Mouse (Mus musculus): ENCODE measurements at regions not wholly inside any gene's neighbourhood (a gene's known extent, or its start where the extent isn't known, plus 50 kb on each side); places are given as distances from the start of the nearest gene placed in this dataset.

DNA sequence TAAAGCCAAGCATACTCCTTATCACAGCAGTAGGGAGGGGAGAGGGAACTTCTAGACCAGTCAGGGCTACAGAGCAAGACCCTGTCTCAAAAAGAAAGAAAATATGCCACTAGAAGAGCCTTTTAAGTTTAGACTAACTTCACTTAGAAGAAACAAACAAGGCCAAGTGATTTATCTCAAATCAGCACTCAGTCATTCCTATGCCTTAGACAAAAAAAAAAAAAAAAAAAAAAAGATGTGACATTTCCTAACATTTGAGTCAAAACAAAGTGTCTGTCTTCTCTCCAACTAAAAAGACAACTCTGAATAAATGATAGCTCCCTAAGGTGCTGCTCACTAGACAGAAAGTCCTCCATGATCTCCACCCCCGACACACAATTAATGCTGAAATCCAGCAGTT is 220.9 kb upstream of the Smim15 start:
- DNase-seq (ENCODE audit: low read depth, low spot score): no peak
- in situ Hi-C loops (cut with MboI; ENCODE audit: low sequenced_read_pairs in 2 of 2, unreplicated experiment in 2 of 2): no loop called here

DNA sequence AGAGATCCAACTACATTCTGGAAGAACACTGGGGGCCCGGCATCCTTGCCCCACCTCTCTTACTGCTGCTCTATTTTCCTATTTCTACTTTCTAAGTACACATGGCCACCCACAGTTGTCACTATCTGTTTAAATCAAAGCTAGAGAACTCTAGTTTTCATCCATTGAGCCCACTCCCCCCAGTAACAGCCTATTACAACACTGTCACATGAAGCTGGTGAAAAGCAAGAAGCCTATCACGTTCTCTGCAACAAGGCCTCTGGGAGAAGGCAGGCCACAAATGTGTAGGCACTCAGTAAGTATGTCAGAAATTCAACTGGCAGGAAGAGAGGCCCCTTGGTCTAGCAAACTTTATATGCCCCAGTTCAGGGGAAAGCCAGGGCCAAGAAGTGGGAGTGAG is 222.0 kb upstream of the Smim15 start:
- no peak for TF ChIP-seq MAFK (IDR thresholded peaks at IDR 0.05; ENCODE audit: insufficient read depth, low read depth, low read length)
- no peak for TF ChIP-seq CHD2 (IDR thresholded peaks at IDR 0.05; ENCODE audit: low read depth, low read length)
- TF ChIP-seq HCFC1 (IDR thresholded peaks at IDR 0.05; ENCODE audit: borderline replicate concordance, insufficient read depth, low read length): no peak
- no peak for TF ChIP-seq ZNF384 (IDR thresholded peaks at IDR 0.05; ENCODE audit: low read depth, low read length)
- no peak for TF ChIP-seq ZC3H11A (IDR thresholded peaks at IDR 0.05; ENCODE audit: borderline replicate concordance, low read depth, low read length)
- Histone ChIP-seq H3K36me3 (ENCODE audit: control insufficient read depth, insufficient read depth, low read length, poor library complexity, severe bottlenecking) (no peaks in the 10 kb centered on the region), H3K27ac (ENCODE audit: insufficient read depth, low read depth, low read length, poor library complexity, severe bottlenecking) (no peak overlapping the region), H3K4me3 (ENCODE audit: insufficient read depth in 1 of 2, low read depth in 1 of 2, low read length in 2 of 2, poor library complexity in 1 of 2, severe bottlenecking in 1 of 2) (no peak overlapping the region), H3K4me1 (ENCODE audit: control insufficient read depth in 2 of 2, insufficient read depth in 2 of 2, low read length in 2 of 2, poor library complexity in 1 of 2) (peaks cover 7 to 8% of the 10 kb centered on the region in 2 experiments; a peak in 3 of 4 replicates), H3K9me3 (ENCODE audit: control insufficient read depth, insufficient read depth, low read depth, low read length) (no peaks in the 10 kb centered on the region), H3K9ac (ENCODE audit: insufficient read depth, low read depth, low read length, poor library complexity, severe bottlenecking) (no peak overlapping the region)
- no peak for DNase-seq (ENCODE audit: low read depth, low spot score)
- in situ Hi-C loops (cut with MboI; ENCODE audit: low sequenced_read_pairs in 2 of 2, unreplicated experiment in 2 of 2): no loop called here

More for the DNA sequence above, 220.9 kb upstream of the Smim15 start:
- no peak overlapping the region for H3K27ac ChIP-seq (ENCODE audit: insufficient read depth, low read depth, low read length, poor library complexity, severe bottlenecking)
- no peaks in the 10 kb centered on the region for H3K36me3 ChIP-seq (ENCODE audit: control insufficient read depth, insufficient read depth, low read length, poor library complexity, severe bottlenecking)
- no peak overlapping the region for H3K9ac ChIP-seq (ENCODE audit: insufficient read depth, low read depth, low read length, poor library complexity, severe bottlenecking)
- peaks cover 8 to 9% of the 10 kb centered on the region in 2 experiments; a peak in 3 of 4 replicates for H3K4me1 ChIP-seq (ENCODE audit: control insufficient read depth in 2 of 2, insufficient read depth in 2 of 2, low read length in 2 of 2, poor library complexity in 1 of 2)
- TF ChIP-seq ZC3H11A (IDR thresholded peaks at IDR 0.05; ENCODE audit: borderline replicate concordance, low read depth, low read length) (no peak), ZNF384 (IDR thresholded peaks at IDR 0.05; ENCODE audit: low read depth, low read length) (peak; percentile 89)
- H3K4me3 ChIP-seq (ENCODE audit: insufficient read depth in 1 of 2, low read depth in 1 of 2, low read length in 2 of 2, poor library complexity in 1 of 2, severe bottlenecking in 1 of 2): no peak overlapping the region
- H3K9me3 ChIP-seq (ENCODE audit: control insufficient read depth, insufficient read depth, low read depth, low read length): no peaks in the 10 kb centered on the region

DNA sequence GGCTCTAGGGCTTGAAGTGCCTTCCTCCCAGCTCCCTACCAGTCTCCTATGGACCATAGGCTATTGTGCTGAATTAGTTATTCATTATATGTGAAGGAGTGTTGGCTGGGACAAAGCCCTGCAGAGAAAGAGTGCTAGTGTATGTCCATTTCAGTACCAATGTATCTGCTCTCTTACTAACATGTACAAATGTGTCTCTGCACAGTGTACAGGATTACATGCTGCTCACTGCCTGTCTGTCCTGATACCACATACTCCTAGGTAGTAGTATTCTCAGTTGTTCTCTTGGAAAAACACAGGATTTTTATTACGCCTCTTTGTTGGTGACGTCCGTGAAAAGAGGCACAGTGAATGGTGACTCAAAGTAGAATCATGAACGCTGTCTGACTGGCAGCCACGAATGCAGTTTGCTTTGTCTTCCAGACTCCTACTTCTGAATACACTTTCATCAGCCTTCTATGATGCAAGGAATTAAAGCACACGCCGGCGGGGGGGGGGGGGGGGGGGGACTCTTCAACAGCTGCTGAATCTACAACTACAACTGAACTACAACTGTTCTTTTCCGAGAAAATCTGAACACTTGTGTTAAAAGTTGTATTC is 230.6 kb upstream of the Smim15 start:
- in situ Hi-C loops (cut with MboI; ENCODE audit: low sequenced_read_pairs in 2 of 2, unreplicated experiment in 2 of 2): no loop called here
- Histone ChIP-seq H3K9me3 (ENCODE audit: control insufficient read depth, insufficient read depth, low read depth, low read length) (no peaks in the 10 kb centered on the region), H3K9ac (ENCODE audit: insufficient read depth, low read depth, low read length, poor library complexity, severe bottlenecking) (no peak overlapping the region), H3K4me1 (ENCODE audit: control insufficient read depth in 2 of 2, insufficient read depth in 2 of 2, low read length in 2 of 2, poor library complexity in 1 of 2) (peaks cover 0 to 2% of the 10 kb centered on the region in 2 experiments; a peak in 1 of 4 replicates), H3K27ac (ENCODE audit: insufficient read depth, low read depth, low read length, poor library complexity, severe bottlenecking) (no peak overlapping the region), H3K4me3 (ENCODE audit: insufficient read depth in 1 of 2, low read depth in 1 of 2, low read length in 2 of 2, poor library complexity in 1 of 2, severe bottlenecking in 1 of 2) (no peak overlapping the region), H3K36me3 (ENCODE audit: control insufficient read depth, insufficient read depth, low read length, poor library complexity, severe bottlenecking) (no peaks in the 10 kb centered on the region)
- no peak for DNase-seq (ENCODE audit: low read depth, low spot score)
- TF ChIP-seq CHD2 (IDR thresholded peaks at IDR 0.05; ENCODE audit: low read depth, low read length) (no peak), MAFK (IDR thresholded peaks at IDR 0.05; ENCODE audit: insufficient read depth, low read depth, low read length) (no peak), ZC3H11A (IDR thresholded peaks at IDR 0.05; ENCODE audit: borderline replicate concordance, low read depth, low read length) (no peak), ZNF384 (IDR thresholded peaks at IDR 0.05; ENCODE audit: low read depth, low read length) (no peak), HCFC1 (IDR thresholded peaks at IDR 0.05; ENCODE audit: borderline replicate concordance, insufficient read depth, low read length) (no peak)

DNA sequence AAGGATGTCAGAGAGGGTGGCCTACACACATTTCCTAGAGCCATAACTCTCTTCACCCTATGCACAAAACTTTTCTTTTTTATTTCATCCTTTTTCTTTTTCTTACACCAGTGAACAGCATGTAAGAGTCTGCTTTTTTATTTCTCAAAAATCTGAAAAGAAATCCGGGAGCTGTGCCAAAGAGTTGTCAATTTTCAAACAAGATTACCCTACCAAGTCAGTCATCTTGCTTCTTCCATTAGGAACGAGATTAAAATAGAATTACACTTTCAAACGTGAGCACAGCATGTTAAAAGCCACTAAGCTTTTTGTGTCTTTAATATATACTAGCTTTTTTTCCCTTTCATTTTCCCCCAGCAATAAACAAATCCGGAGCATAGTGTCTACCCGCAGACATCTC is 232.2 kb upstream of the Smim15 start:
- Histone ChIP-seq H3K9ac (ENCODE audit: insufficient read depth, low read depth, low read length, poor library complexity, severe bottlenecking) (no peak overlapping the region), H3K36me3 (ENCODE audit: control insufficient read depth, insufficient read depth, low read length, poor library complexity, severe bottlenecking) (no peaks in the 10 kb centered on the region), H3K4me3 (ENCODE audit: insufficient read depth in 1 of 2, low read depth in 1 of 2, low read length in 2 of 2, poor library complexity in 1 of 2, severe bottlenecking in 1 of 2) (no peak overlapping the region), H3K27ac (ENCODE audit: insufficient read depth, low read depth, low read length, poor library complexity, severe bottlenecking) (no peak overlapping the region), H3K9me3 (ENCODE audit: control insufficient read depth, insufficient read depth, low read depth, low read length) (no peaks in the 10 kb centered on the region), H3K4me1 (ENCODE audit: control insufficient read depth in 2 of 2, insufficient read depth in 2 of 2, low read length in 2 of 2, poor library complexity in 1 of 2) (peaks cover 0 to 2% of the 10 kb centered on the region in 2 experiments; a peak in 1 of 4 replicates)
- no peak for DNase-seq (ENCODE audit: low read depth, low spot score)
- in situ Hi-C loops (cut with MboI; ENCODE audit: low sequenced_read_pairs in 2 of 2, unreplicated experiment in 2 of 2): no loop called here
- TF ChIP-seq ZC3H11A (IDR thresholded peaks at IDR 0.05; ENCODE audit: borderline replicate concordance, low read depth, low read length): no peak
- no peak for TF ChIP-seq MAFK (IDR thresholded peaks at IDR 0.05; ENCODE audit: insufficient read depth, low read depth, low read length)
- no peak for TF ChIP-seq HCFC1 (IDR thresholded peaks at IDR 0.05; ENCODE audit: borderline replicate concordance, insufficient read depth, low read length)
- TF ChIP-seq CHD2 (IDR thresholded peaks at IDR 0.05; ENCODE audit: low read depth, low read length): no peak
- no peak for TF ChIP-seq ZNF384 (IDR thresholded peaks at IDR 0.05; ENCODE audit: low read depth, low read length)

DNA sequence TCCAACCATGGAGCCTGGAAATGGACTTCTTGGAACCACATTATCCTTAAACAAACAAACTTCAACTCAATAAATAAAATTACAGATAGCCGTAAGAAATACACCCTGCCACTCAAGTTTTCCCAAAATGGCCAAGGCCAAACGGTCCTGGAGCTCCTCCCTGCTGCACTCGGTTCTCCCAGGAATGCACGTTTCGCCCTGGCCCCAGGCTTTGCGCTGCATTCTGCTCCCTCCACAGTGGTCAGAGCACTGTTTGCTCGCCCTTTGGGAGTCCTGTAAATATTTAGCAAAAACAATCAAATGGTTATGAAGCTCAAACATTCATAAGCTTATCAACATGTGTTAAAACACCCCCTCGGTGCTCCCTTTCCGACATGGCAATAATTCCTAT is 233.4 kb upstream of the Smim15 start:
- H3K4me1 ChIP-seq (ENCODE audit: control insufficient read depth in 2 of 2, insufficient read depth in 2 of 2, low read length in 2 of 2, poor library complexity in 1 of 2): peaks cover 0 to 2% of the 10 kb centered on the region in 2 experiments; a peak in 1 of 4 replicates

More for the DNA sequence above, 233.4 kb upstream of the Smim15 start:
- Histone ChIP-seq H3K9ac (ENCODE audit: insufficient read depth, low read depth, low read length, poor library complexity, severe bottlenecking) (no peak overlapping the region), H3K9me3 (ENCODE audit: control insufficient read depth, insufficient read depth, low read depth, low read length) (no peaks in the 10 kb centered on the region), H3K27ac (ENCODE audit: insufficient read depth, low read depth, low read length, poor library complexity, severe bottlenecking) (no peak overlapping the region), H3K36me3 (ENCODE audit: control insufficient read depth, insufficient read depth, low read length, poor library complexity, severe bottlenecking) (no peaks in the 10 kb centered on the region), H3K4me3 (ENCODE audit: insufficient read depth in 1 of 2, low read depth in 1 of 2, low read length in 2 of 2, poor library complexity in 1 of 2, severe bottlenecking in 1 of 2) (no peak overlapping the region)
- TF ChIP-seq CHD2 (IDR thresholded peaks at IDR 0.05; ENCODE audit: low read depth, low read length): no peak
- TF ChIP-seq ZNF384 (IDR thresholded peaks at IDR 0.05; ENCODE audit: low read depth, low read length): no peak
- TF ChIP-seq ZC3H11A (IDR thresholded peaks at IDR 0.05; ENCODE audit: borderline replicate concordance, low read depth, low read length): no peak
- TF ChIP-seq MAFK (IDR thresholded peaks at IDR 0.05; ENCODE audit: insufficient read depth, low read depth, low read length): no peak
- no peak for TF ChIP-seq HCFC1 (IDR thresholded peaks at IDR 0.05; ENCODE audit: borderline replicate concordance, insufficient read depth, low read length)
- in situ Hi-C loops (cut with MboI; ENCODE audit: low sequenced_read_pairs in 2 of 2, unreplicated experiment in 2 of 2): no loop called here
- no peak for DNase-seq (ENCODE audit: low read depth, low spot score)
